Mouse (Mus musculus) pancreas, adult 10 weeks (tissue): Measurements from ENCODE around the gene Olfr147. TPM values are rescaled to one million over a fixed set of nuclear protein-coding genes. Genes with fewer than 3 reads are reported as not detected.

Experiments used
- polyA plus RNA-seq: library from polyadenylated mRNA; stranded (reverse); fragments of 350-450 nt; fragmentation: Illumina TruSeq; extraction: RNeasy Lipid Tissue Mini Kit (QIAGEN cat#74804); gene quantifications from one replicate; pipeline ENCODE4 v1.2.3, GENCODE M21; 2015; ENCODE audit warnings: low read depth, low replicate concordance; ENCODE audit not compliant: insufficient read depth

Gene Olfr147
- not detected for polyA plus RNA-seq

GRCm38 (mm10) chr9:38401398-38401797 lies at the start of gene Olfr147:
Olfr147 (plus strand) TSS chr9:38401698.

GRCm38 (mm10) chr9:38366596-38366995 lies 34.9 kb upstream of the Olfr147 start, which contains the start of gene Olfr250:
Olfr250 (plus strand) TSS chr9:38366896.

DNA sequence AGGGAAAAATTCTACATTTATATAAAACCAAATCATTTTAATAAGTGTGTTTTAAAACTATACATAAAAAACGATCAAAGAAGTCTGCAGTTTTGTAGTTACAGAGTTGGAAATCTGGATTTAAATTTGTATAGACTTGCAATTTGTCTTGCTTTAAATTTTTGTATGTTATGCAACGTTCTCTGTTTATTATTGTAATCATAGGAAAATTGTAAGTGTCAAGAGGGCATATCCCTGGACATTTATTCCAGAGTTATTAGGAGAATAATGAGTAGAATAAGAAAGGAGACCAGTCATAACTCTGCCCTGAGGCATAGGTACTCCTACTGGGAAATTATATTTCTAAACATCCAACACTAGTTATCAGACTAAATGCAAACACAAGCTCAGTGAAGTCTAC lies 24.7 kb upstream of the Olfr147 start, which contains the start of gene Olfr251:
Gene Olfr251 (plus strand): TSS at position 301 of the 400 bp plus-strand sequence.

DNA sequence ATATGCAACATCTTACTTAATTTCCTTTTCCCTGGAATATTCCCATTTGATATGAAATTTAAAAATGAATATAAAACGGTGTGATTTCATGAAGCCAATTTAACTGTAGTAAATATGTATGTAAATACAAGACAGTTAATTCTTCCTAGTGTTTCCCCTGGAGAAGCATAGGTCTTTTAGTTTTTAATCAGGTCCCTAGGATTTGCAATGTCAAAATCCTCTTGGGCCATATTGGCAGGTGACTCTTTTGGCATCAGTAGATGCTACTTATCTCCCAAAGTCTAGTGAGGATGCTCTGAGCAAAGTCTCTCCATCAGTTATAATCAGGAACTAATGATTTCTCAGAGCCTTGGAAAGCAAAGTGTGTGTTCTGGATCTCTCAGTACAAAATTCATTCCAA lies 27.7 kb downstream of the Olfr147 start, which contains the start of gene Olfr901:
Gene Olfr901 (plus strand): TSS at position 301 of the 400 bp plus-strand sequence.

GRCm38 (mm10) chr9:38447352-38447751 lies 45.9 kb downstream of the Olfr147 start, which contains the start of gene Olfr902:
Olfr902 (plus strand) TSS chr9:38447652.

Other genes starting within 250 kb of the Olfr147 start
- gene Olfr891, start 220.9 kb upstream of the Olfr147 start, polyA plus RNA-seq: not detected
- gene Olfr893, start 193.3 kb upstream of the Olfr147 start, polyA plus RNA-seq: not detected
- gene Olfr894, start 183.6 kb upstream of the Olfr147 start, polyA plus RNA-seq: not detected
- gene Olfr143, start 148.9 kb upstream of the Olfr147 start, polyA plus RNA-seq: not detected
- gene Olfr895, start 133.8 kb upstream of the Olfr147 start, polyA plus RNA-seq: not detected
- gene Olfr896-ps1, start 110.6 kb upstream of the Olfr147 start, polyA plus RNA-seq: not detected
- not detected for gene Olfr25, start 72.6 kb upstream of the Olfr147 start, polyA plus RNA-seq
- not detected for gene Olfr898, start 53.3 kb upstream of the Olfr147 start, polyA plus RNA-seq
- not detected for gene Olfr250, start 34.8 kb upstream of the Olfr147 start, polyA plus RNA-seq
- not detected for gene Olfr251, start 24.6 kb upstream of the Olfr147 start, polyA plus RNA-seq
- not detected for gene Olfr901, start 27.8 kb downstream of the Olfr147 start, polyA plus RNA-seq
- gene Olfr902, start 46.0 kb downstream of the Olfr147 start, polyA plus RNA-seq: not detected
- gene Olfr904, start 61.4 kb downstream of the Olfr147 start, polyA plus RNA-seq: not detected
- not detected for gene Olfr905, start 69.4 kb downstream of the Olfr147 start, polyA plus RNA-seq
- gene Olfr906, start 85.4 kb downstream of the Olfr147 start, polyA plus RNA-seq: not detected
- gene Olfr907, start 94.1 kb downstream of the Olfr147 start, polyA plus RNA-seq: not detected
- gene Olfr911-ps1, start 119.9 kb downstream of the Olfr147 start, polyA plus RNA-seq: not detected
- not detected for gene Olfr910, start 136.2 kb downstream of the Olfr147 start, polyA plus RNA-seq
- gene Olfr912, start 178.5 kb downstream of the Olfr147 start, polyA plus RNA-seq: not detected
- not detected for gene Olfr913, start 191.1 kb downstream of the Olfr147 start, polyA plus RNA-seq
- not detected for gene Olfr914, start 203.4 kb downstream of the Olfr147 start, polyA plus RNA-seq